Mouse (Mus musculus) hindbrain, embryonic 14.5 days (tissue): ENCODE measurements at regions not wholly inside any gene's neighbourhood (a gene's known extent, or its start where the extent isn't known, plus 50 kb on each side); places are given as distances from the start of the nearest gene placed in this dataset.

ENCODE experiments used
- ATAC-seq: fragments of 200-750 bp; cut with Nextera tagmentation; 2 replicates; pipeline ENCODE4 v1.8.0; 2017; ENCODE audit warnings: moderate number of reproducible peaks, mild to moderate bottlenecking, moderate TSS enrichment, moderate library complexity; ENCODE audit not compliant: low FRiP score
- DNase-seq: peaks from one replicate; pipeline ENCODE4 v3.0.0-alpha.2; 2015; ENCODE audit warnings: low spot score
- H3K27ac ChIP-seq: fragments of 300-500 bp; sonication (generic); 2 replicates; pipeline ENCODE4 v1.5.1; 2014; ENCODE audit warnings: mild to moderate bottlenecking, moderate library complexity
- H3K27me3 ChIP-seq: fragments of 300-500 bp; sonication (generic); 2 replicates; pipeline ENCODE4 v1.6.1; 2014; ENCODE audit warnings: mild to moderate bottlenecking, low read length, mixed read lengths; ENCODE audit not compliant: control insufficient read depth, insufficient read depth
- H3K36me3 ChIP-seq: fragments of 300-500 bp; sonication (generic); replicated peaks from 2 replicates; pipeline ENCODE4 v1.6.1; 2014; ENCODE audit not compliant: control insufficient read depth, insufficient read depth
- H3K4me1 ChIP-seq: fragments of 300-500 bp; sonication (generic); replicated peaks from 2 replicates; pipeline ENCODE4 v1.6.1; 2014; ENCODE audit warnings: antibody characterized with exemption, low read length, mixed read lengths; ENCODE audit not compliant: control insufficient read depth, insufficient read depth
- H3K4me2 ChIP-seq: fragments of 300-500 bp; sonication (generic); replicated peaks from 2 replicates; pipeline ENCODE4 v1.6.1; 2014; ENCODE audit warnings: mild to moderate bottlenecking, moderate library complexity
- H3K4me3 ChIP-seq: fragments of 300-500 bp; sonication (generic); replicated peaks from 2 replicates; pipeline ENCODE4 v1.5.1; 2014; ENCODE audit warnings: mild to moderate bottlenecking, low read length
- H3K9ac ChIP-seq: fragments of 300-500 bp; sonication (generic); 2 replicates; pipeline ENCODE4 v1.6.1; 2014
- H3K9me3 ChIP-seq: fragments of 300-500 bp; sonication (generic); 2 replicates; pipeline ENCODE4 v1.6.1; 2016; ENCODE audit warnings: low read length; ENCODE audit not compliant: control insufficient read depth
- WGBS: fragments of 180-500 bp; shearing (Covaris S2); extraction: QIAGEN DNeasy Blood & Tissue Kit; methylation state at CpG from one replicate; pipeline ENCODE4 v1.1.7; 2014; 5-methylcytosine and 5-hydroxymethylcytosine counted together

- 90% methylated on average over 5 of the region's 5 CpGs for WGBS
- Histone ChIP-seq H3K27ac (no peak overlapping the region), H3K36me3 (no peaks in the 10 kb centered on the region), H3K4me3 (no peak overlapping the region), H3K4me1 (no peaks in the 10 kb centered on the region), H3K27me3 (no peaks in the 10 kb centered on the region), H3K4me2 (no peak overlapping the region), H3K9ac (no peak overlapping the region), H3K9me3 (no peaks in the 10 kb centered on the region)
- ATAC-seq (no peak), DNase-seq (no peak)
Measured at GRCm38 (mm10) chr13:110977379-110977778, 277.4 kb upstream of the Actbl2 start.

GRCm38 (mm10) chr13:110978022-110978421 is 276.8 kb upstream of the Actbl2 start:
- Histone ChIP-seq H3K4me1 (no peaks in the 10 kb centered on the region), H3K27ac (no peak overlapping the region), H3K4me2 (no peak overlapping the region), H3K9me3 (no peaks in the 10 kb centered on the region), H3K4me3 (no peak overlapping the region), H3K27me3 (no peaks in the 10 kb centered on the region), H3K36me3 (no peaks in the 10 kb centered on the region), H3K9ac (no peak overlapping the region)
- DNase-seq (no peak), ATAC-seq (no peak)
- WGBS = 87% methylated on average over 3 of the region's 3 CpGs

GRCm38 (mm10) chr13:110990677-110991076 is 264.1 kb upstream of the Actbl2 start:
- 94% methylated on average over 2 of the region's 2 CpGs for WGBS
- Histone ChIP-seq H3K4me3 (no peak overlapping the region), H3K36me3 (no peaks in the 10 kb centered on the region)

GRCm38 (mm10) chr13:110991121-110991520 is 263.7 kb upstream of the Actbl2 start:
- H3K4me2 ChIP-seq = no peak overlapping the region
- no peaks in the 10 kb centered on the region for H3K4me1 ChIP-seq
- H3K9me3 ChIP-seq = no peaks in the 10 kb centered on the region
- H3K9ac ChIP-seq = no peak overlapping the region
- 79% methylated on average over 2 of the region's 2 CpGs for WGBS
- no peak for ATAC-seq
- no peak for DNase-seq
- H3K36me3 ChIP-seq = no peaks in the 10 kb centered on the region
- H3K27me3 ChIP-seq = no peaks in the 10 kb centered on the region
- no peak overlapping the region for H3K27ac ChIP-seq
- no peak overlapping the region for H3K4me3 ChIP-seq

More at GRCm38 (mm10) chr13:110990677-110991076, 264.1 kb upstream of the Actbl2 start:
- no peaks in the 10 kb centered on the region for H3K4me1 ChIP-seq
- H3K4me2 ChIP-seq = no peak overlapping the region
- H3K27me3 ChIP-seq = no peaks in the 10 kb centered on the region
- no peaks in the 10 kb centered on the region for H3K9me3 ChIP-seq
- no peak for ATAC-seq
- H3K27ac ChIP-seq = no peak overlapping the region
- H3K9ac ChIP-seq = no peak overlapping the region
- no peak for DNase-seq

GRCm38 (mm10) chr13:110994596-110994995 is 260.2 kb upstream of the Actbl2 start:
- 91% methylated on average over 3 of the region's 3 CpGs for WGBS
- ATAC-seq = no peak

DNA sequence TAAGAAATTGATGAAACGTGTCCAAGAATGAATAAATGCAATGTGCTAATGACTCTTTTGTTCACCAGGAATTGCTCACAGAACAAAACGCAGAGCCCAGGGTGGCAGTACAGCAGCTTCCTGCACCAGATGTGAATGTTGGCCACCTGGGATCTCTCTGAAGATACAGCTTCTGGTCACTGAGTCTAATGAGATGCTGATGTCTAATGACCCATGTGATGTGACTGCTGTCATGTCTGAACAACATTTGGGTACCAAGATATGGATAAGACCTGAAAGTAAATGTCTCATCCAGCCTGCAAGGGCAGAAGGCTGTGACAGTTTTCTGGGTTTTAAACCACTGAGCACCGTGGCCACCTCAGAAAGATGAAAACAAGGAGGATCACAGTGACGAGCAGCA is 252.1 kb upstream of the Actbl2 start:
- no peaks in the 10 kb centered on the region for H3K27me3 ChIP-seq
- H3K36me3 ChIP-seq = no peaks in the 10 kb centered on the region
- no peak overlapping the region for H3K4me2 ChIP-seq
- 0 out of 2 replicates have a peak, but pooled peaks cover 3% of the 10 kb centered on the region for H3K4me1 ChIP-seq
- H3K9ac ChIP-seq = no peak overlapping the region
- DNase-seq = no peak
- 47% methylated on average over 4 of the region's 4 CpGs for WGBS
- H3K9me3 ChIP-seq = no peaks in the 10 kb centered on the region
- no peak overlapping the region for H3K4me3 ChIP-seq
- H3K27ac ChIP-seq = no peak overlapping the region
- ATAC-seq = no peak

More at GRCm38 (mm10) chr13:110994596-110994995, 260.2 kb upstream of the Actbl2 start:
- H3K9ac ChIP-seq = no peak overlapping the region
- no peaks in the 10 kb centered on the region for H3K36me3 ChIP-seq
- no peaks in the 10 kb centered on the region for H3K27me3 ChIP-seq
- H3K4me3 ChIP-seq = no peak overlapping the region
- no peak for DNase-seq
- H3K4me2 ChIP-seq = no peak overlapping the region
- no peaks in the 10 kb centered on the region for H3K9me3 ChIP-seq
- H3K27ac ChIP-seq = no peak overlapping the region
- no peaks in the 10 kb centered on the region for H3K4me1 ChIP-seq

DNA sequence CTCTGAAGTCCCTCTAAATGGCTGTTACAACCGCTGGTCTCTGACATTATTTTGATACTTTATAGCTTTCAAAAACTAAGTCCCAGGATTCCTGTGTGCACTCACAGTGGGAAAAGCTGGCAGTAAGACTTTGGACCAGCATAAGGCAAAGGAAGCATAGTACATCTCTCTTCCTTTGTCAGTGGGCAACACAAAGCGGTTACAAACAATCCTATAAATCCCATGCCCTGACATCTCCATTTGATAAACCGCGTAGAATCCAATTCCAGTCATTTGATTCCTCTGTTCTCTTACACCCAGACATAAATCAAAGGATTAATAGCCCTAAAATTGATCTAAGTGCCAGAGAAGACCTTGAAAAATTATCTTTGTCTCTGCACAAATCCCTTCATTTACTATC is 240.7 kb upstream of the Actbl2 start:
- Histone ChIP-seq H3K27ac (no peak overlapping the region), H3K9ac (no peak overlapping the region), H3K4me2 (no peak overlapping the region), H3K4me3 (no peak overlapping the region), H3K27me3 (no peaks in the 10 kb centered on the region), H3K36me3 (no peaks in the 10 kb centered on the region), H3K9me3 (no peaks in the 10 kb centered on the region), H3K4me1 (no peaks in the 10 kb centered on the region)
- 39% methylated on average over 4 of the region's 4 CpGs for WGBS
- ATAC-seq (no peak), DNase-seq (no peak)

DNA sequence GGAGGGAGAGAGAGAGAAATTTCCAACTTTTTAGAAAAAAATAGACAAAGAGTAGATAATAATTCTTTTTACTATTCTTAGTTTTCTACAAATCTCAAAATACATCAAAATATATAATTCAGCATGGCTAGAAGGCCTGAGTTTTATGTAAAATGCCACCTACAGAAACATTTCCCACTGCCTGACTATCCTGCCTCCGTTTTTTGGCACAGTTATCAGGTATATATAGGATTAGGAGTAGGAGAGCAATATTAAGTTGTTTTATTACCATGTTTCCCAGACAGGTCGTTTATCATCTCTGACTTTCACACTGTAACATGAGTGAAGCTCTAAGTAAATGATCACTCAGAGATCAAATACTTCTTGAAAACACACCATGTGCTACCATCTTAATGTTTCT is 224.7 kb upstream of the Actbl2 start:
- Histone ChIP-seq H3K9ac (no peak overlapping the region), H3K4me1 (no peaks in the 10 kb centered on the region), H3K4me2 (no peak overlapping the region), H3K36me3 (no peaks in the 10 kb centered on the region), H3K27me3 (no peaks in the 10 kb centered on the region), H3K27ac (no peak overlapping the region), H3K4me3 (no peak overlapping the region), H3K9me3 (no peaks in the 10 kb centered on the region)
- ATAC-seq (no peak), DNase-seq (no peak)
- WGBS = 67% methylated on average over 2 of the region's 2 CpGs

GRCm38 (mm10) chr13:111031633-111032032 is 223.2 kb upstream of the Actbl2 start:
- DNase-seq (no peak), ATAC-seq (no peak)
- Histone ChIP-seq H3K36me3 (no peaks in the 10 kb centered on the region), H3K9me3 (no peaks in the 10 kb centered on the region), H3K4me1 (no peaks in the 10 kb centered on the region), H3K9ac (no peak overlapping the region), H3K27ac (no peak overlapping the region), H3K4me3 (no peak overlapping the region), H3K27me3 (no peaks in the 10 kb centered on the region), H3K4me2 (no peak overlapping the region)
- WGBS = 58% methylated on average over 1 of the region's 1 CpGs

- Histone ChIP-seq H3K9ac (no peak overlapping the region), H3K27ac (no peak overlapping the region), H3K27me3 (no peaks in the 10 kb centered on the region), H3K4me3 (no peak overlapping the region), H3K4me1 (0 out of 2 replicates have a peak, but pooled peaks cover 4% of the 10 kb centered on the region), H3K36me3 (no peaks in the 10 kb centered on the region), H3K9me3 (no peaks in the 10 kb centered on the region), H3K4me2 (no peak overlapping the region)
- ATAC-seq (no peak), DNase-seq (no peak)
- WGBS = 73% methylated on average over 2 of the region's 2 CpGs
Measured at GRCm38 (mm10) chr13:111043637-111044036, 211.2 kb upstream of the Actbl2 start.
